8 mouse cellular contexts compared by ENCODE assay signal in genomic region chr13:38960063-38961050, GRCm38 (mm10). TPM values are rescaled to one million over a fixed set of nuclear protein-coding genes. Genes with fewer than 3 reads are reported as not detected.
DNase-seq lines count a peak whose midpoint lies in the region; ATAC-seq and TF ChIP-seq lines count a peak whose summit lies in the region.

Gene Slc35b3, minus strand, starts transcription at chr13:38960875.

- peak; percentile 80 for DNase-seq in CH12.LX (ENCODE audit: extremely low read depth)
- DNase-seq in c-Kit-positive CD71-positive TER-119-negative erythroid progenitor cells, embryonic 14.5 days (ENCODE audit: low read depth) = peak; percentile 68
- DNase-seq in heart, postnatal 0 days (ENCODE audit: low spot score) = peak; percentile 80
- DNase-seq in kidney, postnatal 4 days = peak; percentile 92 to 94
- DNase-seq in liver, postnatal 0 days = peak; percentile 91
- DNase-seq in testis, postnatal 10 days (ENCODE audit: low spot score) = peak; percentile 92

- H3K4me1 ChIP-seq in CH12.LX (ENCODE audit: control insufficient read depth in 1 of 2, insufficient read depth in 2 of 2) = peaks cover 6 to 31% of the 10 kb centered on the region in 2 experiments
- H3K4me1 ChIP-seq in forebrain, embryonic 12.5 days = peaks cover 13% of the 10 kb centered on the region
- peaks cover 17% of the 10 kb centered on the region; the same call in 1 of the 2 replicates for H3K4me1 ChIP-seq in heart, postnatal 0 days (ENCODE audit: control insufficient read depth, insufficient read depth)
- peaks cover 22% of the 10 kb centered on the region for H3K4me1 ChIP-seq in liver, postnatal 0 days (ENCODE audit: insufficient read depth)
- H3K4me1 ChIP-seq in neural tube, embryonic 14.5 days (ENCODE audit: control insufficient read depth, insufficient read depth, low read length) = peaks cover 11% of the 10 kb centered on the region

- peak within 1 kb of the TSS; percentile 47 for H3K27ac ChIP-seq in CH12.LX (ENCODE audit: insufficient read depth, low read depth)
- peak within 1 kb of the TSS; percentile 42; the same call in 1 of the 2 replicates for H3K27ac ChIP-seq in forebrain, embryonic 12.5 days
- peak within 1 kb of the TSS; percentile 85 for H3K27ac ChIP-seq in heart, postnatal 0 days (ENCODE audit: low read depth)
- peak within 1 kb of the TSS; percentile 90 for H3K27ac ChIP-seq in liver, postnatal 0 days (ENCODE audit: low read depth)
- H3K27ac ChIP-seq in neural tube, embryonic 14.5 days (ENCODE audit: low read depth, low read length) = peak within 1 kb of the TSS; percentile 25; the same call in 1 of the 2 replicates

- H3K36me3 ChIP-seq in CH12.LX (replicated peaks in 1 of 2; ENCODE audit: control insufficient read depth in 1 of 2, insufficient read depth in 1 of 2, low read length in 1 of 2) = peaks cover 3 to 35% of the 10 kb centered on the region in 2 experiments
- H3K36me3 ChIP-seq in forebrain, embryonic 12.5 days (replicated peaks) = 0 out of 2 replicates have a peak, but pooled peaks cover 4% of the 10 kb centered on the region
- no peaks in the 10 kb centered on the region; the same call in 1 of the 2 replicates for H3K36me3 ChIP-seq in heart, postnatal 0 days (replicated peaks; ENCODE audit: control insufficient read depth, insufficient read depth, low read length)
- 0 out of 2 replicates have a peak, but pooled peaks cover 5% of the 10 kb centered on the region for H3K36me3 ChIP-seq in liver, postnatal 0 days (replicated peaks; ENCODE audit: insufficient read depth, low read length)
- no peaks in the 10 kb centered on the region; the same call in none of the 2 replicates for H3K36me3 ChIP-seq in neural tube, embryonic 14.5 days (ENCODE audit: control insufficient read depth, insufficient read depth, low read length)

- TF ChIP-seq EP300 in CH12.LX (IDR thresholded peaks at IDR 0.05; ENCODE audit: low read length) = no peak
- TF ChIP-seq EP300 in heart, postnatal 0 days (IDR thresholded peaks at IDR 0.05; ENCODE audit: low read depth) = no peak
- TF ChIP-seq EP300 in liver, postnatal 0 days (IDR thresholded peaks at IDR 0.05; ENCODE audit: low read depth) = no peak

- in situ Hi-C loops in CH12.LX (cut with MboI; ENCODE audit: low pct_ligation_motif_present, low pct_unique_long_range_greater_than_20kb, low sequenced_read_pairs) = no loop called here

- dilution Hi-C loops in CH12.LX (cut with MboI; ENCODE audit: extremely low pct_ligation_motif_present, extremely low pct_unique_long_range_greater_than_20kb, low sequenced_read_pairs) = no loop called here

- peak within 1 kb of the TSS; percentile 97 for H3K9ac ChIP-seq in CH12.LX (ENCODE audit: insufficient read depth, low read depth)
- peak within 1 kb of the TSS; percentile 72 for H3K9ac ChIP-seq in forebrain, embryonic 12.5 days
- peak within 1 kb of the TSS; percentile 89 for H3K9ac ChIP-seq in heart, postnatal 0 days (replicated peaks; ENCODE audit: low read depth, low read length)
- peak within 1 kb of the TSS; percentile 90 for H3K9ac ChIP-seq in liver, postnatal 0 days (replicated peaks)
- H3K9ac ChIP-seq in neural tube, embryonic 14.5 days (replicated peaks; ENCODE audit: low read depth, low read length) = peak within 1 kb of the TSS; percentile 65

- TF ChIP-seq RAD21 in CH12.LX (IDR thresholded peaks at IDR 0.05; ENCODE audit: low read depth, low read length) = no peak

- peaks cover 32% of the 10 kb centered on the region for H3K79me2 ChIP-seq in CH12.LX (replicated peaks; ENCODE audit: control insufficient read depth, extremely low read depth, insufficient read depth, poor library complexity, severe bottlenecking)

- H3K27me3 ChIP-seq in CH12.LX (replicated peaks) = no peaks in the 10 kb centered on the region
- no peaks in the 10 kb centered on the region for H3K27me3 ChIP-seq in forebrain, embryonic 12.5 days
- no peaks in the 10 kb centered on the region for H3K27me3 ChIP-seq in heart, postnatal 0 days (ENCODE audit: control insufficient read depth, insufficient read depth, low read length)
- no peaks in the 10 kb centered on the region for H3K27me3 ChIP-seq in liver, postnatal 0 days (ENCODE audit: insufficient read depth, low read length)
- H3K27me3 ChIP-seq in neural tube, embryonic 14.5 days (ENCODE audit: control insufficient read depth, insufficient read depth, low read length) = no peaks in the 10 kb centered on the region

- peak; percentile 98 for ATAC-seq in forebrain, embryonic 12.5 days (ENCODE audit: low FRiP score)
- ATAC-seq in heart, postnatal 0 days (ENCODE audit: insufficient read depth, low read depth) = peak; percentile 97
- peak; percentile 96 for ATAC-seq in liver, postnatal 0 days
- peak; percentile 99 for ATAC-seq in neural tube, embryonic 14.5 days (ENCODE audit: low read depth)

- TF ChIP-seq CTCF in CH12.LX (conservative IDR thresholded peaks at IDR 0.05 in 1 of 2, IDR thresholded peaks at IDR 0.05 in 1 of 2; ENCODE audit: low read depth in 2 of 2, low read length in 2 of 2) = no peak
- no peak for TF ChIP-seq CTCF in heart, postnatal 0 days (IDR thresholded peaks at IDR 0.05; ENCODE audit: low read depth)
- TF ChIP-seq CTCF in liver, postnatal 0 days (IDR thresholded peaks at IDR 0.05; ENCODE audit: low read depth) = no peak

- peak within 1 kb of the TSS; percentile 69 to 88 (median 80) for H3K4me3 ChIP-seq in CH12.LX (replicated peaks in 1 of 3; ENCODE audit: low read depth in 2 of 3, low read length in 2 of 3, poor library complexity in 1 of 3)
- H3K4me3 ChIP-seq in forebrain, embryonic 12.5 days (replicated peaks) = peak within 1 kb of the TSS; percentile 85
- peak within 1 kb of the TSS; percentile 97 for H3K4me3 ChIP-seq in heart, postnatal 0 days (ENCODE audit: low read depth, low read length)
- H3K4me3 ChIP-seq in liver, postnatal 0 days (ENCODE audit: low read depth, low read length) = peak within 1 kb of the TSS; percentile 90
- peak within 1 kb of the TSS; percentile 67 for H3K4me3 ChIP-seq in neural tube, embryonic 14.5 days (ENCODE audit: low read depth, low read length)

- TF ChIP-seq POLR2A in CH12.LX (IDR thresholded peaks at IDR 0.05; ENCODE audit: low read depth, low read length) = peak; percentile 89

- no peaks in the 10 kb centered on the region for H3K9me3 ChIP-seq in CH12.LX (replicated peaks; ENCODE audit: low read length)
- H3K9me3 ChIP-seq in forebrain, embryonic 12.5 days = no peaks in the 10 kb centered on the region
- no peaks in the 10 kb centered on the region for H3K9me3 ChIP-seq in heart, postnatal 0 days (replicated peaks; ENCODE audit: control insufficient read depth, low read length)
- H3K9me3 ChIP-seq in liver, postnatal 0 days (ENCODE audit: low read length) = no peaks in the 10 kb centered on the region
- H3K9me3 ChIP-seq in neural tube, embryonic 14.5 days (ENCODE audit: control insufficient read depth, low read length) = no peaks in the 10 kb centered on the region

- peak within 1 kb of the TSS; percentile 92 for H3K4me2 ChIP-seq in CH12.LX (ENCODE audit: insufficient read depth, low read depth, poor library complexity, severe bottlenecking)
- peak within 1 kb of the TSS; percentile 67 for H3K4me2 ChIP-seq in forebrain, embryonic 12.5 days
- H3K4me2 ChIP-seq in heart, postnatal 0 days (ENCODE audit: low read depth, low read length) = peak within 1 kb of the TSS; percentile 78
- H3K4me2 ChIP-seq in liver, postnatal 0 days (ENCODE audit: low read depth, low read length) = peak within 1 kb of the TSS; percentile 81
- peak within 1 kb of the TSS; percentile 59 for H3K4me2 ChIP-seq in neural tube, embryonic 14.5 days (ENCODE audit: low read depth, low read length)

- WGBS in forebrain, embryonic 12.5 days = 1% methylated on average over 65 of the region's 67 CpGs
- WGBS in heart, postnatal 0 days = 1% methylated on average over 67 of the region's 67 CpGs
- WGBS in liver, postnatal 0 days (ENCODE audit: insufficient replicate concordance) = 1% methylated on average over 63 of the region's 67 CpGs
- WGBS in neural tube, embryonic 14.5 days = 1% methylated on average over 64 of the region's 67 CpGs

TF ChIP-seq in CH12.LX, 34 proteins besides CTCF, POLR2A, EP300 and RAD21 (continues in another document):
- peak; percentile 98 for TF ChIP-seq ELF1 (IDR thresholded peaks at IDR 0.05; ENCODE audit: low read depth, low read length)
- TF ChIP-seq MAZ (IDR thresholded peaks at IDR 0.05; ENCODE audit: low read depth, low read length) = 0 out of 2 replicates have a peak, but pooled peaks have one; percentile 65
- peak; percentile 74 for TF ChIP-seq MYC (IDR thresholded peaks at IDR 0.05; ENCODE audit: low read depth, low read length)
- TF ChIP-seq MAX (IDR thresholded peaks at IDR 0.05; ENCODE audit: low read length) = peak; percentile 42; the same call in 1 of the 2 replicates
- 0 out of 2 replicates have a peak, but pooled peaks have one; percentile 15 for TF ChIP-seq USF1 (IDR thresholded peaks at IDR 0.05; ENCODE audit: low read depth, low read length)
- 0 out of 2 replicates have a peak, but pooled peaks have one; percentile 6 for TF ChIP-seq ETS1 (conservative IDR thresholded peaks at IDR 0.05; ENCODE audit: low read depth, low read length)
- no peak for TF ChIP-seq GABPA (IDR thresholded peaks at IDR 0.05; ENCODE audit: insufficient replicate concordance, low read depth, low read length)
- peak; percentile 23; the same call in 1 of the 2 replicates for TF ChIP-seq MEF2A (IDR thresholded peaks at IDR 0.05; ENCODE audit: borderline replicate concordance, low read depth, low read length)
- no peak for TF ChIP-seq CHD1 (IDR thresholded peaks at IDR 0.05; ENCODE audit: low read depth, low read length)
- peak; percentile 89 for TF ChIP-seq NELFE (IDR thresholded peaks at IDR 0.05; ENCODE audit: low read depth, low read length)
- 0 out of 2 replicates have a peak, but pooled peaks have one; percentile 40 for TF ChIP-seq TBP (conservative IDR thresholded peaks at IDR 0.05; ENCODE audit: low read depth, low read length)
- peak; percentile 77 for TF ChIP-seq CHD2 (IDR thresholded peaks at IDR 0.05; ENCODE audit: low read length)
- no peak for TF ChIP-seq ZNF384 (IDR thresholded peaks at IDR 0.05; ENCODE audit: low read depth, low read length)
- peak; percentile 64; the same call in 1 of the 2 replicates for TF ChIP-seq POLR2AphosphoS2 (IDR thresholded peaks at IDR 0.05; ENCODE audit: low read depth, low read length)
- no peak for TF ChIP-seq E2F4 (IDR thresholded peaks at IDR 0.05; ENCODE audit: insufficient replicate concordance, low read depth, low read length)

RNA-seq across cellular contexts. Expression of gene Slc35b3, which starts in this region (rescaled TPM):
- total RNA-seq in CH12.LX (2012; rRNA removed) = 23.8 and 24.9 TPM in 2 replicates
- 32.4 and 35.5 TPM in 2 replicates for total RNA-seq in CH12.LX (2014; rRNA removed)
- 21.6 and 22.6 TPM in 2 replicates for polyA plus RNA-seq in CH12.LX (2012; ENCODE audit: insufficient read length, low read depth)
- polyA plus RNA-seq in forebrain, embryonic 12.5 days (2016; fragmentation: Nextera tagmentation; extraction: Ambion mirVana) = 29.6 and 31.0 TPM in 2 replicates
- total RNA-seq in heart, postnatal 0 days (2014; rRNA removed; ENCODE audit: low replicate concordance) = 15.2 and 28.1 TPM in 2 replicates
- polyA plus RNA-seq in heart, postnatal 0 days (2015; fragmentation: Nextera tagmentation; extraction: Ambion mirVana) = 14.0 and 16.7 TPM in 2 replicates
- polyA plus RNA-seq in liver, postnatal 0 days (2015; fragmentation: Nextera tagmentation; extraction: Ambion mirVana) = 19.1 and 19.7 TPM in 2 replicates
- 33.6 and 34.2 TPM in 2 replicates for polyA plus RNA-seq in neural tube, embryonic 14.5 days (2014; fragmentation: Nextera tagmentation; extraction: Ambion mirVana)

Comparison
In these comparisons a context has a peak if more than half of its experiments do, and no peak if none do; other contexts are left out.
1. Peak in every context shown above with its lines: DNase-seq, ATAC-seq, H3K4me3 ChIP-seq and H3K27ac ChIP-seq.
2. H3K27ac ChIP-seq: peak in every context shown above with its lines; median percentile 90 in liver, postnatal 0 days; 85 in heart, postnatal 0 days; 47 in CH12.LX; 42 in forebrain, embryonic 12.5 days; 25 in neural tube, embryonic 14.5 days.